Mouse (Mus musculus) retina, postnatal 1 day (tissue): Measurements from ENCODE around the gene Gm20662.

ENCODE experiments used
- DNase-seq: peaks from one replicate; pipeline ENCODE4 v3.0.0-alpha.2; 2012

The Gm20662 gene

GRCm38 (mm10) chr9:108094184-108094941, 98.2 kb downstream of the Gm20662 start, which contains the start of gene Apeh:
TSS of gene Apeh (minus strand) at chr9:108094606.
- DNase-seq: peak; percentile 96
